Mouse (Mus musculus) forebrain, embryonic 12.5 days (tissue): ENCODE data around the gene Adgre4. TPM values are rescaled to one million over a fixed set of nuclear protein-coding genes. Genes with fewer than 3 reads are reported as not detected.
"Not testable (repeated sequence)": the region's sequence is repeated elsewhere in the genome, so short reads cannot be mapped to it uniquely, and the experiment has no call there.

Experiments used
- ATAC-seq: fragments of 200-750 bp; cut with Nextera tagmentation; 2 replicates; pipeline ENCODE4 v1.8.0; 2017; ENCODE audit warnings: moderate TSS enrichment; ENCODE audit not compliant: low FRiP score
- H3K27ac ChIP-seq: fragments of 300-500 bp; sonication (generic); 2 replicates; pipeline ENCODE4 v1.5.1; 2016; ENCODE audit warnings: mild to moderate bottlenecking
- H3K27me3 ChIP-seq: fragments of 300-500 bp; sonication (generic); 2 replicates; pipeline ENCODE4 v1.6.1; 2016; ENCODE audit warnings: mild to moderate bottlenecking
- H3K36me3 ChIP-seq: fragments of 300-500 bp; sonication (generic); replicated peaks from 2 replicates; pipeline ENCODE4 v1.6.1; 2016; ENCODE audit warnings: mild to moderate bottlenecking
- H3K4me1 ChIP-seq: fragments of 300-500 bp; sonication (generic); 2 replicates; pipeline ENCODE4 v1.6.1; 2016
- H3K4me2 ChIP-seq: fragments of 300-500 bp; sonication (generic); 2 replicates; pipeline ENCODE4 v1.6.1; 2016; ENCODE audit warnings: mild to moderate bottlenecking, moderate library complexity
- H3K4me3 ChIP-seq: fragments of 300-500 bp; sonication (generic); replicated peaks from 2 replicates; pipeline ENCODE4 v1.5.1; 2016; ENCODE audit warnings: mild to moderate bottlenecking
- H3K9ac ChIP-seq: fragments of 300-500 bp; sonication (generic); 2 replicates; pipeline ENCODE4 v1.6.1; 2016; ENCODE audit warnings: mild to moderate bottlenecking
- H3K9me3 ChIP-seq: fragments of 300-500 bp; sonication (generic); 2 replicates; pipeline ENCODE4 v1.6.1; 2016
- WGBS: fragments of 180-500 bp; shearing (Covaris S2); methylation state at CpG from one replicate; pipeline ENCODE4 v1.1.7; 2016; 5-methylcytosine and 5-hydroxymethylcytosine counted together
- polyA plus RNA-seq: library from polyadenylated mRNA; unstranded; fragments of >200 nt; fragmentation: Nextera tagmentation; extraction: Ambion mirVana; gene quantifications from 2 replicates; pipeline ENCODE4 v1.2.1, GENCODE M21; 2016

The Adgre4 gene
- polyA plus RNA-seq, 1 experiment from 2014 or later = not detected

- Histone ChIP-seq H3K9me3 (no peaks in the 10 kb centered on the region), H3K4me2 (no peak overlapping the region), H3K4me3 (no peak overlapping the region), H3K27me3 (no peaks in the 10 kb centered on the region), H3K9ac (no peak overlapping the region), H3K4me1 (no peaks in the 10 kb centered on the region), H3K36me3 (no peaks in the 10 kb centered on the region), H3K27ac (no peak overlapping the region)
- no peak for ATAC-seq
- 88% methylated on average over 4 of the region's 4 CpGs for WGBS
These were observed 93.3 kb downstream of the Adgre4 start for GRCm38 (mm10) chr17:55843067-55843466.

- no peak for ATAC-seq
- Histone ChIP-seq H3K9ac (no peak overlapping the region), H3K27ac (no peak overlapping the region), H3K4me3 (no peak overlapping the region), H3K4me2 (no peak overlapping the region), H3K9me3 (no peaks in the 10 kb centered on the region), H3K27me3 (no peaks in the 10 kb centered on the region), H3K4me1 (peaks cover 15% of the 10 kb centered on the region), H3K36me3 (no peaks in the 10 kb centered on the region)
- WGBS = 92% methylated on average over 4 of the region's 4 CpGs
These were observed 127.4 kb downstream of the Adgre4 start for GRCm38 (mm10) chr17:55877184-55877583.

- H3K36me3 ChIP-seq, H3K27me3 ChIP-seq, H3K9me3 ChIP-seq, ATAC-seq: not testable (repeated sequence)
- WGBS = 5% methylated on average over 6 of the region's 8 CpGs
- Histone ChIP-seq H3K9ac (peak overlapping the region; percentile 48), H3K4me2 (peak overlapping the region; percentile 55), H3K4me3 (peak overlapping the region; percentile 46), H3K4me1 (peaks cover 15% of the 10 kb centered on the region), H3K27ac (0 out of 2 replicates have a peak overlapping the region, but pooled peaks have one; percentile 42)
These were observed 128.5 kb downstream of the Adgre4 start for GRCm38 (mm10) chr17:55878282-55878635.

GRCm38 (mm10) chr17:55878636-55879369 is 129.0 kb downstream of the Adgre4 start, which contains the start of gene Zfp119a:
TSS of gene Zfp119a (minus strand) at chr17:55878930.
- WGBS = under 1% methylated on average over 37 of the region's 53 CpGs
- peak; percentile 99 for ATAC-seq

GRCm38 (mm10) chr17:55883631-55884030 is 133.8 kb downstream of the Adgre4 start:
- no peak overlapping the region for H3K9ac ChIP-seq
- H3K27ac ChIP-seq = no peak overlapping the region
- 66% methylated on average over 2 of the region's 2 CpGs for WGBS
- H3K4me1 ChIP-seq = peaks cover 5% of the 10 kb centered on the region
- H3K27me3 ChIP-seq = peaks cover 3% of the 10 kb centered on the region
- H3K36me3 ChIP-seq = no peaks in the 10 kb centered on the region
- no peak overlapping the region for H3K4me2 ChIP-seq
- H3K9me3 ChIP-seq = no peaks in the 10 kb centered on the region
- H3K4me3 ChIP-seq = no peak overlapping the region
- no peak for ATAC-seq

More at GRCm38 (mm10) chr17:55878636-55879369, 129.0 kb downstream of the Adgre4 start, which contains the start of gene Zfp119a:
- Histone ChIP-seq H3K4me3 (peak within 1 kb of the TSS; percentile 46), H3K27ac (peak within 1 kb of the TSS; percentile 83), H3K4me2 (peak within 1 kb of the TSS; percentile 56), H3K4me1 (peaks cover 15% of the 10 kb centered on the region), H3K9ac (peak within 1 kb of the TSS; percentile 53)
- H3K27me3 ChIP-seq, H3K9me3 ChIP-seq, H3K36me3 ChIP-seq: not testable (repeated sequence)

- Histone ChIP-seq H3K4me1 (no peaks in the 10 kb centered on the region), H3K27me3 (peaks cover 3% of the 10 kb centered on the region), H3K36me3 (no peaks in the 10 kb centered on the region), H3K9ac (no peak overlapping the region), H3K27ac (no peak overlapping the region), H3K4me2 (no peak overlapping the region), H3K9me3 (no peaks in the 10 kb centered on the region), H3K4me3 (no peak overlapping the region)
- 63% methylated on average over 2 of the region's 2 CpGs for WGBS
- no peak for ATAC-seq
These were observed 135.1 kb downstream of the Adgre4 start for GRCm38 (mm10) chr17:55884912-55885311.

- H3K27me3 ChIP-seq, H3K9me3 ChIP-seq, ATAC-seq, H3K4me1 ChIP-seq, H3K27ac ChIP-seq: not testable (repeated sequence)
- Histone ChIP-seq H3K4me3 (peak overlapping the region; percentile 49), H3K9ac (peak overlapping the region; percentile 36; the same call in 1 of the 2 replicates), H3K4me2 (peak overlapping the region; percentile 55), H3K36me3 (peaks cover 13% of the 10 kb centered on the region)
- 17% methylated on average over 6 of the region's 8 CpGs for WGBS
These were observed 142.7 kb downstream of the Adgre4 start for GRCm38 (mm10) chr17:55892406-55892955.

- Histone ChIP-seq H3K36me3 (peaks cover 5% of the 10 kb centered on the region), H3K4me1 (no peaks in the 10 kb centered on the region), H3K9ac (no peak overlapping the region), H3K27ac (no peak overlapping the region), H3K27me3 (no peaks in the 10 kb centered on the region), H3K4me3 (no peak overlapping the region), H3K4me2 (no peak overlapping the region), H3K9me3 (0 out of 2 replicates have a peak, but pooled peaks cover 4% of the 10 kb centered on the region)
- 73% methylated on average over 2 of the region's 2 CpGs for WGBS
- no peak for ATAC-seq
These were observed 153.3 kb downstream of the Adgre4 start for GRCm38 (mm10) chr17:55903087-55903486.

Other genes starting within 250 kb of the Adgre4 start
- not detected in 2 replicates for gene Vmn2r118, start 124.8 kb upstream of the Adgre4 start, polyA plus RNA-seq
- 9.8 and 13.9 TPM in 2 replicates for gene Pot1b, start 37.4 kb upstream of the Adgre4 start, polyA plus RNA-seq
- 11.4 TPM in 2 replicates for gene Zfp119a, start 128.9 kb downstream of the Adgre4 start, polyA plus RNA-seq
- gene Zfp959, start 142.1 kb downstream of the Adgre4 start, polyA plus RNA-seq = 13.2 and 13.5 TPM in 2 replicates
- gene Zfp119b, start 199.5 kb downstream of the Adgre4 start, polyA plus RNA-seq = 4.8 and 5.6 TPM in 2 replicates
- 2.3 TPM in 2 replicates for gene Ebi3, start 202.7 kb downstream of the Adgre4 start, polyA plus RNA-seq
- 28.0 and 29.1 TPM in 2 replicates for gene Yju2, start 209.1 kb downstream of the Adgre4 start, polyA plus RNA-seq
- 81.1 and 94.0 TPM in 2 replicates for gene Shd, start 220.5 kb downstream of the Adgre4 start, polyA plus RNA-seq
- gene Fsd1, start 236.5 kb downstream of the Adgre4 start, polyA plus RNA-seq = 79.7 and 82.4 TPM in 2 replicates